Mouse (Mus musculus): Measurements from ENCODE around the gene Gadd45gip1. TPM values are rescaled to one million over a fixed set of nuclear protein-coding genes. Genes with fewer than 3 reads are reported as not detected.

The Gadd45gip1 gene
- polyA plus RNA-seq, 1 experiment from 2014 or later: 71.0 TPM

- peak overlapping the region; percentile 96 for H3K27ac ChIP-seq
- H3K4me1 ChIP-seq: peaks cover 78% of the 10 kb centered on the region
- H3K27me3 ChIP-seq (replicated peaks): no peaks in the 10 kb centered on the region
- peak overlapping the region; percentile 97 for H3K4me3 ChIP-seq
- peak overlapping the region; percentile 88 for H3K9ac ChIP-seq
- no peak for ATAC-seq
- H3K4me2 ChIP-seq: peak overlapping the region; percentile 81
- H3K9me3 ChIP-seq (replicated peaks): no peaks in the 10 kb centered on the region
- peaks cover 64% of the 10 kb centered on the region for H3K36me3 ChIP-seq
- 75% methylated on average over 10 of the region's 10 CpGs for WGBS (ENCODE audit: insufficient replicate concordance)
Measured at GRCm38 (mm10) chr8:84834866-84835855, 3.8 kb downstream of the Gadd45gip1 start.

GRCm38 (mm10) chr8:84837149-84837911 lies 6.0 kb downstream of the Gadd45gip1 start:
- Histone ChIP-seq H3K27me3 (replicated peaks) (no peaks in the 10 kb centered on the region), H3K4me2 (peak overlapping the region; percentile 81), H3K4me1 (peaks cover 87% of the 10 kb centered on the region), H3K36me3 (peaks cover 77% of the 10 kb centered on the region), H3K9ac (peak overlapping the region; percentile 88), H3K4me3 (peak overlapping the region; percentile 81), H3K27ac (peak overlapping the region; percentile 96), H3K9me3 (replicated peaks) (no peaks in the 10 kb centered on the region)
- ATAC-seq: no peak
- WGBS (ENCODE audit: insufficient replicate concordance): 74% methylated on average over 8 of the region's 8 CpGs

GRCm38 (mm10) chr8:84837912-84838470 lies 6.7 kb downstream of the Gadd45gip1 start:
- Histone ChIP-seq H3K9me3 (replicated peaks) (no peaks in the 10 kb centered on the region), H3K4me2 (peak overlapping the region; percentile 81), H3K27me3 (replicated peaks) (no peaks in the 10 kb centered on the region), H3K4me1 (peaks cover 91% of the 10 kb centered on the region), H3K36me3 (peaks cover 84% of the 10 kb centered on the region), H3K4me3 (peak overlapping the region; percentile 81), H3K27ac (peak overlapping the region; percentile 96), H3K9ac (peak overlapping the region; percentile 88)
- ATAC-seq: no peak
- WGBS (ENCODE audit: insufficient replicate concordance): 78% methylated on average over 15 of the region's 15 CpGs

GRCm38 (mm10) chr8:84838513-84838912 lies 7.2 kb downstream of the Gadd45gip1 start:
- 33% methylated on average over 5 of the region's 5 CpGs for WGBS (ENCODE audit: insufficient replicate concordance)
- ATAC-seq: peak; percentile 89
- peaks cover 91% of the 10 kb centered on the region for H3K4me1 ChIP-seq
- peaks cover 86% of the 10 kb centered on the region for H3K36me3 ChIP-seq
- peak overlapping the region; percentile 81 for H3K4me2 ChIP-seq
- peak overlapping the region; percentile 96 for H3K27ac ChIP-seq
- H3K27me3 ChIP-seq (replicated peaks): no peaks in the 10 kb centered on the region
- H3K9ac ChIP-seq: peak overlapping the region; percentile 90
- no peaks in the 10 kb centered on the region for H3K9me3 ChIP-seq (replicated peaks)
- peak overlapping the region; percentile 81 for H3K4me3 ChIP-seq

GRCm38 (mm10) chr8:84839411-84839810 lies 8.1 kb downstream of the Gadd45gip1 start:
- peak overlapping the region; percentile 81 for H3K4me3 ChIP-seq
- H3K9me3 ChIP-seq (replicated peaks): no peaks in the 10 kb centered on the region
- no peak for ATAC-seq
- H3K9ac ChIP-seq: peak overlapping the region; percentile 90
- WGBS (ENCODE audit: insufficient replicate concordance): 79% methylated on average over 2 of the region's 2 CpGs
- H3K4me2 ChIP-seq: peak overlapping the region; percentile 81
- H3K27ac ChIP-seq: peak overlapping the region; percentile 95
- H3K4me1 ChIP-seq: peaks cover 91% of the 10 kb centered on the region
- peaks cover 86% of the 10 kb centered on the region for H3K36me3 ChIP-seq
- H3K27me3 ChIP-seq (replicated peaks): no peaks in the 10 kb centered on the region

- 2% methylated on average over 7 of the region's 7 CpGs for WGBS (ENCODE audit: insufficient replicate concordance)
- peak overlapping the region; percentile 81 for H3K4me2 ChIP-seq
- ATAC-seq: no peak
- H3K27ac ChIP-seq: peak overlapping the region; percentile 95
- no peaks in the 10 kb centered on the region for H3K9me3 ChIP-seq (replicated peaks)
- peak overlapping the region; percentile 81 for H3K4me3 ChIP-seq
- H3K27me3 ChIP-seq (replicated peaks): no peaks in the 10 kb centered on the region
- peak overlapping the region; percentile 90 for H3K9ac ChIP-seq
- peaks cover 86% of the 10 kb centered on the region for H3K36me3 ChIP-seq
- peaks cover 91% of the 10 kb centered on the region for H3K4me1 ChIP-seq
Measured at GRCm38 (mm10) chr8:84839875-84840247, 8.5 kb downstream of the Gadd45gip1 start.

GRCm38 (mm10) chr8:84840248-84840999 lies 9.1 kb downstream of the Gadd45gip1 start, which contains the start of gene Rad23a:
Gene Rad23a (minus strand): TSS chr8:84840665.
- Histone ChIP-seq H3K4me3 (peak within 1 kb of the TSS; percentile 81), H3K27me3 (replicated peaks) (no peaks in the 10 kb centered on the region), H3K36me3 (peaks cover 86% of the 10 kb centered on the region), H3K4me1 (peaks cover 91% of the 10 kb centered on the region), H3K9ac (peak within 1 kb of the TSS; percentile 90), H3K27ac (peak within 1 kb of the TSS; percentile 95), H3K9me3 (replicated peaks) (no peaks in the 10 kb centered on the region), H3K4me2 (peak within 1 kb of the TSS; percentile 81)
- ATAC-seq: peak; percentile 87
- WGBS (ENCODE audit: insufficient replicate concordance): under 1% methylated on average over 51 of the region's 55 CpGs

GRCm38 (mm10) chr8:84841514-84841913 lies 10.2 kb downstream of the Gadd45gip1 start:
- peaks cover 82% of the 10 kb centered on the region for H3K36me3 ChIP-seq
- 63% methylated on average over 1 of the region's 1 CpGs for WGBS (ENCODE audit: insufficient replicate concordance)

GRCm38 (mm10) chr8:84844397-84845070 lies 13.2 kb downstream of the Gadd45gip1 start:
- no peaks in the 10 kb centered on the region for H3K9me3 ChIP-seq (replicated peaks)
- peaks cover 52% of the 10 kb centered on the region for H3K36me3 ChIP-seq
- peaks cover 69% of the 10 kb centered on the region for H3K4me1 ChIP-seq
- peak overlapping the region; percentile 55 for H3K27ac ChIP-seq
- H3K9ac ChIP-seq: peak overlapping the region; percentile 88
- no peaks in the 10 kb centered on the region for H3K27me3 ChIP-seq (replicated peaks)
- no peak for ATAC-seq
- H3K4me2 ChIP-seq: peak overlapping the region; percentile 88
- WGBS (ENCODE audit: insufficient replicate concordance): 82% methylated on average over 9 of the region's 9 CpGs
- H3K4me3 ChIP-seq: peak overlapping the region; percentile 97

More at GRCm38 (mm10) chr8:84841514-84841913, 10.2 kb downstream of the Gadd45gip1 start:
- no peak overlapping the region for H3K4me3 ChIP-seq
- no peaks in the 10 kb centered on the region for H3K9me3 ChIP-seq (replicated peaks)
- peaks cover 84% of the 10 kb centered on the region for H3K4me1 ChIP-seq
- peak overlapping the region; percentile 81; the same call in 1 of the 2 replicates for H3K4me2 ChIP-seq
- no peak for ATAC-seq
- H3K27me3 ChIP-seq (replicated peaks): no peaks in the 10 kb centered on the region
- no peak overlapping the region for H3K9ac ChIP-seq
- H3K27ac ChIP-seq: peak overlapping the region; percentile 95

GRCm38 (mm10) chr8:84845355-84846093 lies 14.2 kb downstream of the Gadd45gip1 start:
- peak overlapping the region; percentile 88 for H3K4me2 ChIP-seq
- H3K4me1 ChIP-seq: peaks cover 68% of the 10 kb centered on the region
- H3K9ac ChIP-seq: peak overlapping the region; percentile 88
- peaks cover 51% of the 10 kb centered on the region for H3K36me3 ChIP-seq
- 11% methylated on average over 12 of the region's 12 CpGs for WGBS (ENCODE audit: insufficient replicate concordance)
- H3K4me3 ChIP-seq: peak overlapping the region; percentile 97
- H3K9me3 ChIP-seq (replicated peaks): no peaks in the 10 kb centered on the region
- peak overlapping the region; percentile 87 for H3K27ac ChIP-seq
- ATAC-seq: no peak
- no peaks in the 10 kb centered on the region for H3K27me3 ChIP-seq (replicated peaks)

All from liver, embryonic 12.5 days (tissue).